Mouse (Mus musculus) testis, adult 2 months (tissue): ENCODE data around the gene H2al1g. TPM values are rescaled to one million over a fixed set of nuclear protein-coding genes. Genes with fewer than 3 reads are reported as not detected.
"Not testable (repeated sequence)": the region's sequence is repeated elsewhere in the genome, so short reads cannot be mapped to it uniquely, and the experiment has no call there.

Experiments
- H3K27ac ChIP-seq: fragments of 200-500 bp; 2 replicates; pipeline ENCODE4 v1.5.1; 2012; ENCODE audit warnings: low read depth, low read length; ENCODE audit not compliant: control insufficient read depth, insufficient read depth
- H3K27me3 ChIP-seq: fragments of 200-500 bp; 2 replicates; pipeline ENCODE4 v1.6.1; 2012; ENCODE audit warnings: mild to moderate bottlenecking, low read length, moderate library complexity; ENCODE audit not compliant: control insufficient read depth, insufficient read depth
- H3K36me3 ChIP-seq: fragments of 200-500 bp; 2 replicates; pipeline ENCODE4 v1.6.1; 2012; ENCODE audit warnings: mild to moderate bottlenecking, low read length; ENCODE audit not compliant: control insufficient read depth, insufficient read depth
- H3K4me1 ChIP-seq: fragments of 200-500 bp; 2 replicates; pipeline ENCODE4 v1.6.1; 2012; ENCODE audit warnings: low read length; ENCODE audit not compliant: control insufficient read depth, insufficient read depth
- H3K4me3 ChIP-seq: fragments of 200-500 bp; 2 replicates; pipeline ENCODE4 v1.5.1; 2012; ENCODE audit warnings: low read depth, mild to moderate bottlenecking, low read length, moderate library complexity, mixed read lengths; ENCODE audit not compliant: control insufficient read depth
- CTCF ChIP-seq: fragments of 200-500 bp; IDR thresholded peaks from 2 replicates; pipeline ENCODE4 v1.5.1; 2012; ENCODE audit warnings: low read depth, mild to moderate bottlenecking, inconsistent platforms, low read length, moderate library complexity; ENCODE audit not compliant: control insufficient read depth, insufficient read depth, insufficient replicate concordance
- POLR2A ChIP-seq: fragments of 200-500 bp; IDR thresholded peaks from 2 replicates; pipeline ENCODE4 v1.6.1; 2012; ENCODE audit warnings: low read depth, mild to moderate bottlenecking, inconsistent platforms, low read length, moderate library complexity; ENCODE audit not compliant: control insufficient read depth
- polyA plus RNA-seq: library from polyadenylated mRNA; depleted of rRNA; stranded (reverse); fragments of >200 nt; gene quantifications from 2 replicates; pipeline ENCODE4 v1.2.3, GENCODE M21; 2012; rRNA removed

H2al1g gene
- 36.2 and 37.6 TPM in 2 replicates for polyA plus RNA-seq

DNA sequence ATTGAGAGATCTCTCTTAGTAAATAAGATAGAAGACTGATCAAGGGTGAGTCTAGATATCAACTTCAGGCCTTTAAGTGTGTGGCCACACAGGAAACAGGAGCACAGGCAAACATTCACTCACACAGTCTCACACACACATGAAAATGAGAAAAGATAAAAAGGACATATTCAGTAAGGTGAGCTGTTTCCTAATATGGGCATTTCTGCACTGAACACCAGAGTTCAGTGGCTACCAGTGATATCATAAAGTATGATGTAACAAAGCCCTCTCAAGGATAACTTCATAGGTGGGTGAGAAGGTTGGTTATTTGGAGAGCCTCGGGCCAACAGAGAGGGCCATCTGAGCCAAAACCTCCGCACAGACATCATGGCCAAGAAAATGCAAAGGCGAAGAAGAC lies at the start of gene H2al1g:
Gene H2al1g, plus strand, starts transcription at position 301 of the 400 bp plus-strand sequence.
- not testable (repeated sequence) for H3K27me3 ChIP-seq, H3K4me1 ChIP-seq, H3K4me3 ChIP-seq, H3K27ac ChIP-seq, H3K36me3 ChIP-seq

DNA sequence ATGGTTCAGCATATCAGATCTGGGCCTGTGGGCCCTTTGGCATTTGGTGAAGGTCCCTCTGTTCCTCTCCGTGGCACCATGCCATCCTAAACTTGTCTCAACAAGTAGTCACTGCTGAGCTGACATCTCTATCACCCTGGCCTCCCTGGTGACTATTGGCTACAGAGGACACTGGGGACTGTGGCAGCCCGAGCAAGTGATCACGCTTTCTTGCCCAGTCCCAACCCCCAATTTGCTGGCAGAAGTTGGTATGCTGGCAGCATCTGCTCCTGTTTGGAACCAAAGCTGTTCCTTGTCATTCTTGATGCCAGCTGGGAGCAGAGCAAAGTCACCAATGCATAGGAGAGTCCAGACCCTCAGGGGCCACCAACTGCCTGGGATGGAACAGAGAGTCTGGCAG lies 49.0 kb upstream of the H2al1g start:
- Histone ChIP-seq H3K27me3 (no peaks in the 10 kb centered on the region), H3K4me1 (no peaks in the 10 kb centered on the region), H3K27ac (no peak overlapping the region), H3K4me3 (no peak overlapping the region), H3K36me3 (no peaks in the 10 kb centered on the region)
- TF ChIP-seq POLR2A (no peak), CTCF (no peak)

DNA sequence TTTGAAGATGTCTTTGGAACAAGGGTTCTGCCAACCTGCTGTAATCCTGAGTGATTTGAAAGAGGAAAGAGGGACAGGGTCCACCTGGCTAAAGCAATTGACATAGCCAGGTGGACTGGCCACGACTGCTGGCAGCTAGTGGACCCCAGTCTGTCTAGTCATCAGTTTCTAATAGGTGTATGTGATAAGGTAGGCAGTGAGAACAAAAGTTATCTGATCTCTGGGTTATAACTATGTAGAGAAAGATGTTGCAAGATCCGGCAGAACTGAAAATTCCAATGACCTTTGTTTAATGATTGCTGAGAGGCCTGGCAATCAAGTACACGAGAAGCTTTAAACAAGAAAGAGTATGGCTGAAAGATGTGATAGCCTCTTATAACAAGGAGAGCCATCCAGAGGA lies 44.9 kb upstream of the H2al1g start:
- H3K36me3 ChIP-seq: no peaks in the 10 kb centered on the region
- TF ChIP-seq CTCF (no peak), POLR2A (no peak)
- H3K27ac ChIP-seq: no peak overlapping the region
- no peaks in the 10 kb centered on the region for H3K4me1 ChIP-seq
- H3K4me3 ChIP-seq: no peak overlapping the region
- H3K27me3 ChIP-seq: no peaks in the 10 kb centered on the region

DNA sequence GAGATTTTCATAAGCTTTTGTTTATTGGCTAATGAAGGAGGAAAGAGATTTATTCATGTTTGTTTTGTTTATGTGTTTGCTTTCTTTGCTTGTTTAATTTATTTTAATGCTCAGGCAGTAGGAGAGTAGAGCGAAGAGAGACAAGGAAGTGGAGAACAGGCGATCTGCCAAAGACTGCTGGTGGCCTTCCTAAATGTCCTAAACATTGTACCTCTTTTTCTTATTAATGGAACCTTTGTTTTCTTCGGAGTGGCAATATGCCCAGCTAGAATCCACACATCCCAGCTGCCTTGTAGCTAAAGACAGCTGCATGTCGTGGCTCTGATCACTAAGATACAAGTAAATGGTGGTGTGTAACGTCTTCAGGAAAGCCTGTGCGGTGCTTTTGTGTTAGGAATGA lies 41.0 kb upstream of the H2al1g start:
- H3K36me3 ChIP-seq: no peaks in the 10 kb centered on the region
- H3K4me3 ChIP-seq: no peak overlapping the region
- H3K27me3 ChIP-seq: no peaks in the 10 kb centered on the region
- H3K27ac ChIP-seq: no peak overlapping the region
- H3K4me1 ChIP-seq: no peaks in the 10 kb centered on the region
- no peak for TF ChIP-seq POLR2A
- no peak for TF ChIP-seq CTCF

DNA sequence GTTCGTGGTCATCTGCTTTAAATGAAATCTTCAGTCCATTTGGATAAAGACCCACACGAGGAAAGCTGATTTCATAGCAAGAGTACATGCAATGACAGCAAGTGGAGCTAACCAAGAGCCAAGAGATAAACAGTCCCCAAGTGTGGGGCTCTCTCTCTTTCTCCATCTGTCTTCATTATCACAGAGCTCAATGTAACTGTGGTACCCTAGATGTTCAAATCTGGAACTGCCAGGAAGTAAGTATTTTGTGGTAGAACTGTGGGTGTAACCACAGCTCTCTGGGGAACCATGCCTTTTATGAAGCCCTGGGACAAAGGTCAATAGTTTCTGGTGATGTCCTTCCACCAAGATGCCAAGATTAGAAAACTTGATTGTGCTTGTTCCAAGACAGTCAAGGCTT lies 37.3 kb upstream of the H2al1g start:
- H3K27ac ChIP-seq: no peak overlapping the region
- no peak for TF ChIP-seq POLR2A
- TF ChIP-seq CTCF: no peak
- H3K4me1 ChIP-seq: no peaks in the 10 kb centered on the region
- H3K27me3 ChIP-seq: no peaks in the 10 kb centered on the region
- H3K36me3 ChIP-seq: no peaks in the 10 kb centered on the region
- H3K4me3 ChIP-seq: no peak overlapping the region

DNA sequence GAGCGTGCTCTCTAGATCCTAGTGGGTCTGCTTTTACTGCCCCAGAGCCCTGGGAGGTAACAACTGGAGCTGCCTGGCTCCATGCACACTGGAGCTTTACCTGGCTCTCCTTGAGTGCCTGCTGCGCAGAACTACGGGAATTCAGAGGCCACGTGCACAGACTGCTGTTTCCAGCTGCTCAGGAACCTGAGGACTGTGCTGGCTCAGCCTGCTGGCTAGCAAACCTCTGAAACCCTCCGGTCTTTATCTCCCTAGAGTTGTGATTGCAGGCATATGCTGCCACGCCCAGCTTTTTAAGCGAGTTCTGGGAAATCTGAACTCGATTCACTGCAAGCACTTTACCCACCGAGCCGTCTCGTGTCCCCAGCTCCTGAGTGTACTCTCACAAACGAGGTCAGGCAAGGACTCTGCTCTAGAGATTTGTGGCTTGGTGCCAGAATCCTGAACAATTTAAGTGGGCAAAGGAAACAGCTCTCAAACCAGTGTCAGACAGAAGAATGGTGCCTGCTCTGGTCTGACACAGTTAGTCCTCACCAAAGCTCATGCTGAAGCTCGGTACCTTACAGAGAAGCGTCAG lies 29.7 kb upstream of the H2al1g start:
- Histone ChIP-seq H3K4me3 (no peak overlapping the region), H3K4me1 (no peaks in the 10 kb centered on the region), H3K36me3 (no peaks in the 10 kb centered on the region), H3K27ac (no peak overlapping the region), H3K27me3 (no peaks in the 10 kb centered on the region)
- TF ChIP-seq CTCF: no peak
- TF ChIP-seq POLR2A: no peak

DNA sequence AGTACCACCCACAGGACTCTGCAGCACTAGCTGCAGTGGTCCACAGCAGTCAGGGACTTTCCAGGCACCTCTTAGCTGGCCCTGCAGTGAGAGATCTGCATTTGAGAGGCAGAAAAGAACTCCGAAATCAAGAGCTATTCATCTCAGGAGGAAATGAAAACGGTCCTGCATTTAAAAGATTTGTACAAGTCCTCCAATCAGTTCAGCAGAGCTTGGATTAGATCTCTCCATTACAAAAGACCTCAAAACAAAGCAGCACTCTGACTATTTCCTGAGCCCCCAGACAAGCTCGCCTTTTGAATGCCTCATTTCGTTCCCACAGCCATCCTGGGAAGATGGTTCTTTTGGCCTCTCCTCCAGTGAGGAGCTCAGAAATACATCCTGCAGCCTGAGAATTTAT lies 28.8 kb upstream of the H2al1g start:
- H3K36me3 ChIP-seq: no peaks in the 10 kb centered on the region
- H3K4me3 ChIP-seq: no peak overlapping the region
- no peaks in the 10 kb centered on the region for H3K27me3 ChIP-seq
- no peak overlapping the region for H3K27ac ChIP-seq
- TF ChIP-seq POLR2A: no peak
- TF ChIP-seq CTCF: no peak
- H3K4me1 ChIP-seq: no peaks in the 10 kb centered on the region

DNA sequence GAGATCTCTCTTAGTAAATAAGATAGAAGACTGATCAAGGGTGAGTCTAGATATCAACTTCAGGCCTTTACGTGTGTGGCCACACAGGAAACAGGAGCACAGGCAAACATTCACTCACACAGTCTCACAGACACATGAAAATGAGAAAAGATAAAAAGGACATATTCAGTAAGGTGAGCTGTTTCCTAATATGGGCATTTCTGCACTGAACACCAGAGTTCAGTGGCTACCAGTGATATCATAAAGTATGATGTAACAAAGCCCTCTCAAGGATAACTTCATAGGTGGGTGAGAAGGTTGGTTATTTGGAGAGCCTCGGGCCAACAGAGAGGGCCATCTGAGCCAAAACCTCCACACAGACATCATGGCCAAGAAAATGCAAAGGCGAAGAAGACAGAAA lies 19.1 kb upstream of the H2al1g start, which contains the start of gene H2al1a:
Gene H2al1a, plus strand, starts transcription at position 301 of the 400 bp plus-strand sequence.
- not testable (repeated sequence) for H3K27ac ChIP-seq, H3K4me3 ChIP-seq, H3K4me1 ChIP-seq, H3K36me3 ChIP-seq, H3K27me3 ChIP-seq

DNA sequence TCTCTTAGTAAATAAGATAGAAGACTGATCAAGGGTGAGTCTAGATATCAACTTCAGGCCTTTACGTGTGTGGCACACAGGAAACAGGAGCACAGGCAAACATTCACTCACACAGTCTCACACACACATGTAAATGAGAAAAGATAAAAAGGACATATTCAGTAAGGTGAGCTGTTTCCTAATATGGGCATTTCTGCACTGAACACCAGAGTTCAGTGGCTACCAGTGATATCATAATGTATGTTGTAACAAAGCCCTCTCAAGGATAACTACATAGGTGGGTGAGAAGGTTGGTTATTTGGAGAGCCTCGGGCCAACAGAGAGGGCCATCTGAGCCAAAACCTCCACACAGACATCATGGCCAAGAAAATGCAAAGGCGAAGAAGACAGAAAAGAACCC lies 15.9 kb upstream of the H2al1g start, which contains the start of gene H2al1b:
Gene H2al1b, plus strand, starts transcription at position 301 of the 400 bp plus-strand sequence.
- H3K4me1 ChIP-seq, H3K27me3 ChIP-seq, H3K36me3 ChIP-seq, H3K27ac ChIP-seq, H3K4me3 ChIP-seq: not testable (repeated sequence)

DNA sequence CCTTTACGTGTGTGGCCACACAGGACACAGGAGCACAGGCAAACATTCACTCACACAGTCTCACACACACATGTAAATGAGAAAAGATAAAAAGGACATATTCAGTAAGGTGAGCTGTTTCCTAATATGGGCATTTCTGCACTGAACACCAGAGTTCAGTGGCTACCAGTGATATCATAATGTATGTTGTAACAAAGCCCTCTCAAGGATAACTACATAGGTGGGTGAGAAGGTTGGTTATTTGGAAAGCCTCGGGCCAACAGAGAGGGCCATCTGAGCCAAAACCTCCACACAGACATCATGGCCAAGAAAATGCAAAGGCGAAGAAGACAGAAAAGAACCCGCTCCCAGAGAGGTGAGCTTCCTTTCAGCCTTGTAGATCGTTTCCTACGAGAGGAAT lies 12.7 kb upstream of the H2al1g start, which contains the start of gene H2al1c:
Gene H2al1c, plus strand, starts transcription at position 301 of the 400 bp plus-strand sequence.
- not testable (repeated sequence) for H3K27ac ChIP-seq, H3K4me1 ChIP-seq, H3K4me3 ChIP-seq, H3K27me3 ChIP-seq, H3K36me3 ChIP-seq

DNA sequence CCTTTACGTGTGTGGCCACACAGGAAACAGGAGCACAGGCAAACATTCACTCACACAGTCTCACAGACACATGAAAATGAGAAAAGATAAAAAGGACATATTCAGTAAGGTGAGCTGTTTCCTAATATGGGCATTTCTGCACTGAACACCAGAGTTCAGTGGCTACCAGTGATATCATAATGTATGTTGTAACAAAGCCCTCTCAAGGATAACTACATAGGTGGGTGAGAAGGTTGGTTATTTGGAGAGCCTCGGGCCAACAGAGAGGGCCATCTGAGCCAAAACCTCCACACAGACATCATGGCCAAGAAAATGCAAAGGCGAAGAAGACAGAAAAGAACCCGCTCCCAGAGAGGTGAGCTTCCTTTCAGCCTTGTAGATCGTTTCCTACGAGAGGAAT lies 9.5 kb upstream of the H2al1g start, which contains the start of gene H2al1d:
Gene H2al1d, plus strand, starts transcription at position 301 of the 400 bp plus-strand sequence.
- H3K27ac ChIP-seq, H3K27me3 ChIP-seq, H3K36me3 ChIP-seq: not testable (repeated sequence)

DNA sequence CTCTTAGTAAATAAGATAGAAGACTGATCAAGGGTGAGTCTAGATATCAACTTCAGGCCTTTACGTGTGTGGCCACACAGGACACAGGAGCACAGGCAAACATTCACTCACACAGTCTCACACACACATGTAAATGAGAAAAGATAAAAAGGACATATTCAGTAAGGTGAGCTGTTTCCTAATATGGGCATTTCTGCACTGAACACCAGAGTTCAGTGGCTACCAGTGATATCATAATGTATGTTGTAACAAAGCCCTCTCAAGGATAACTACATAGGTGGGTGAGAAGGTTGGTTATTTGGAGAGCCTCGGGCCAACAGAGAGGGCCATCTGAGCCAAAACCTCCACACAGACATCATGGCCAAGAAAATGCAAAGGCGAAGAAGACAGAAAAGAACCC lies 6.4 kb upstream of the H2al1g start, which contains the start of gene H2al1e:
Gene H2al1e, plus strand, starts transcription at position 301 of the 400 bp plus-strand sequence.
- not testable (repeated sequence) for H3K4me3 ChIP-seq, H3K27ac ChIP-seq, H3K27me3 ChIP-seq, H3K4me1 ChIP-seq, H3K36me3 ChIP-seq

More for the DNA sequence above, 9.5 kb upstream of the H2al1g start, which contains the start of gene H2al1d:
- H3K4me3 ChIP-seq, H3K4me1 ChIP-seq: not testable (repeated sequence)
